Mouse (Mus musculus) adrenal gland, adult 18-20 months (tissue): ENCODE measurements around the gene Trabd2b. TPM values are rescaled to one million over a fixed set of nuclear protein-coding genes. Genes with fewer than 3 reads are reported as not detected.

Experiments used
- DNase-seq, 2 experiments: peaks; one replicate each; pipeline ENCODE4 v3.0.0; 2021 to 2022; ENCODE audit warnings: low spot score in 2 of 2
- total RNA-seq, 2 experiments: library from RNA; stranded (reverse); gene quantifications; 1 replicate in 1 of 2; 2 replicates in 1 of 2; pipeline ENCODE4 v1.2.3; 2021

The Trabd2b gene
- total RNA-seq, 2 experiments from 2014 or later, result 1.4 to 4.7 TPM

- no peak for DNase-seq
Observed at GRCm38 (mm10) chr4:114584686-114585085, 178.2 kb downstream of the Trabd2b start.

GRCm38 (mm10) chr4:114593554-114594215, 187.2 kb downstream of the Trabd2b start:
- no peak for DNase-seq

GRCm38 (mm10) chr4:114595188-114595701, 188.7 kb downstream of the Trabd2b start:
- no peak for DNase-seq

- DNase-seq, result no peak
Observed at GRCm38 (mm10) chr4:114599121-114599520, 192.6 kb downstream of the Trabd2b start.

- DNase-seq, result no peak
Observed at GRCm38 (mm10) chr4:114601201-114602009, 194.9 kb downstream of the Trabd2b start.

- DNase-seq, result no peak
Observed at GRCm38 (mm10) chr4:114605670-114606069, 199.1 kb downstream of the Trabd2b start.

GRCm38 (mm10) chr4:114607873-114608272, 201.3 kb downstream of the Trabd2b start:
- DNase-seq, result no peak

GRCm38 (mm10) chr4:114609297-114609696, 202.8 kb downstream of the Trabd2b start:
- DNase-seq, result no peak

GRCm38 (mm10) chr4:114611166-114611929, 204.8 kb downstream of the Trabd2b start:
- DNase-seq, result peak in 1 of 2 experiments; percentile 17

GRCm38 (mm10) chr4:114612032-114612431, 205.5 kb downstream of the Trabd2b start:
- no peak for DNase-seq

GRCm38 (mm10) chr4:114612827-114613226, 206.3 kb downstream of the Trabd2b start:
- DNase-seq, result no peak

- DNase-seq, result peak in 1 of 2 experiments; percentile 23
Observed at GRCm38 (mm10) chr4:114614086-114614485, 207.6 kb downstream of the Trabd2b start.

GRCm38 (mm10) chr4:114615765-114616164, 209.2 kb downstream of the Trabd2b start:
- DNase-seq, result no peak

- peak in 1 of 2 experiments; percentile 32 for DNase-seq
Observed at GRCm38 (mm10) chr4:114622929-114623328, 216.4 kb downstream of the Trabd2b start.

- DNase-seq, result no peak
Observed at GRCm38 (mm10) chr4:114624114-114624910, 217.8 kb downstream of the Trabd2b start.

- DNase-seq, result no peak
Observed at GRCm38 (mm10) chr4:114625357-114625756, 218.8 kb downstream of the Trabd2b start.

GRCm38 (mm10) chr4:114625920-114626319, 219.4 kb downstream of the Trabd2b start:
- no peak for DNase-seq

- no peak for DNase-seq
Observed at GRCm38 (mm10) chr4:114627674-114628293, 221.3 kb downstream of the Trabd2b start.

- DNase-seq, result peak; percentile 58 to 63
Observed at GRCm38 (mm10) chr4:114635889-114636288, 229.4 kb downstream of the Trabd2b start.

- no peak for DNase-seq
Observed at GRCm38 (mm10) chr4:114636324-114636723, 229.8 kb downstream of the Trabd2b start.
